Mouse (Mus musculus): ENCODE results near the gene Cd6.

Gene Cd6

GRCm38 (mm10) chr19:10829436-10830175, at the start of gene Cd6:
TSS of gene Cd6 (minus strand) at chr19:10830058.
- DNase-seq (ENCODE audit: low read depth in 1 of 2, low spot score in 2 of 2) = no peak

DNA sequence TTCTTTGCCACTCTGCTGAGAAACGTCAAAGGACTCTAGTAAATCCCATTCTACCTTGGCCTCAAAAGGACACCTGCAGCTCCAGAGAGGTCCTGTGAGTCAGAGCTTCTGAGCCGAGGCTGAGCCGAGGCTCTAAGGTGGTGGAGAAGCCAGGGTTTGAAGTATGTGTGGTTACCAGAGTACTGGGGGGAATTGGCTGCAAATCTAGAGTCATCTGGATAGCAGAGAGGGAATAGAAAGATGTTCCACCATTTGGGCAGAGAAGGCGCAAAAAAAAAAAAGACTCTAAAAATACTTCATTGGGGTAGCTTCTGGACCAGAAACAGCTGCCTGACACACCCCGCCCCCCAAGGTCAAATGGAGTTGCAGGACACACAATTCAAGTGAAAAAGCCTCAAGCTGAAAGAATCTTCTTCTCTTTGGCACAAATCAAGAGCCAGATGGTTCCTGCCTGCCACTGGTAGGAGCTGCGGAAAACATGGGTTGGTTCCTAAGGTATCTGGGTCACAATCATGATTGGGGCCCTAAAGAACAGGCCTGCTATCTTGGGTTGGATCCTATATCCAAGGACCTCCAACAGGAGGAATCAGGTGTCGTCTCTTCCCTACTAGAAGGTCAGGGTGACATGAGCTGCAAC, 48.5 kb upstream of the Cd6 start:
- no peak for DNase-seq (ENCODE audit: low read depth in 1 of 2, low spot score in 2 of 2)

DNA sequence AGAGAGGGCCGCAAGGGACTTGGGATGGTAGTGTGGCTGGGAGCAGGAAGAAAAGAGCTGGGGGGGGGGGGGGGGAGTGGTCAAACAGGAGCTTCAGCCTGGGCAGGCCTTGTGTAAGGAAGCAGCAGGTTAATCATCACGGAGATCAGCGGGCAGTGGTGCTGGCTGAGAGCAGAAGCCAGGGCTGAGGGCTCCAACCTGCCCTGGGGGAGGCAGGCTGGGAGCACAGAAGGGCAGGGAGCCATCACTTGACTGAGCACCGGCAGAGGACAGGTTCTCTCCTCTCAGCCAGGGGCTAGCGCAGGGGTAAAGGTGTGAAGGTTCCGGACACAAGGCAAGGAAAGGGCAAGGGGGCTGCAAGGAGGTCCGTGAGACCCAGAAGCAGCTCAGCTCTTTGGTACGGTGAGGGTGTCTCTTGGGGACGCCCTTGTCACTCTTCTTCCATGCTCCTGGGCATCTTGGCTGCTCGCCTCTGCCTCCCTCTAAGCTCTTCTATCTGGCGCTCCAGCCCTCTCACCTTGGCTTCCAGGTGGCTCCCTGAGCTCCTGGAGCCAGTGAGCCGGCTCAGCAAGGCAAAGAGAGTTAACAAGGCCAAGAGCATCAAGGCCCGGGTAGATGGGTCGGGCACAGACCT, 41.6 kb upstream of the Cd6 start:
- DNase-seq (ENCODE audit: low read depth in 1 of 2, low spot score in 2 of 2) = no peak

DNA sequence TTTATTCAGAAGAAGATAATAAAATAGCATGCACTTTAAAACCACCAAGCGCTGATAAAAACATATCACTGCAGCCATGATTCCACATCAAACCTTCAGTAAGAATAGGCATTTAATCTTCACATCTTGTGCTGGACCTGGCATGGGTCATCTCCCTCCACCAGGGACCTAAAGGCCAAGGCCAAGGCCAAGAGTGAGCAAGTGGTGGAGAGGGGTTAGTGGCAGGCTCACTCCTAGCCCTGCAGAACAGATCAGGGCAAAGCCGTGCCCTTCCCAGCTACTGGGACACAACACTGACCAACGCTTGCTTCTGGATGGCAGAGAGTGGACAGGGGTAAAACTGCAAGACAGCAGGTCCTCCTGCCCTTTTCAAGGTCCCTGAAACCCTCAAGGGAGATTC, 40.8 kb upstream of the Cd6 start:
- DNase-seq (ENCODE audit: low read depth in 1 of 2, low spot score in 2 of 2) = no peak

- DNase-seq (ENCODE audit: low read depth in 1 of 2, low spot score in 2 of 2) = no peak
Observed at GRCm38 (mm10) chr19:10869886-10870527, 40.1 kb upstream of the Cd6 start, which contains the start of gene Tmem132a. TSS of gene Tmem132a (minus strand) at chr19:10869940.

DNA sequence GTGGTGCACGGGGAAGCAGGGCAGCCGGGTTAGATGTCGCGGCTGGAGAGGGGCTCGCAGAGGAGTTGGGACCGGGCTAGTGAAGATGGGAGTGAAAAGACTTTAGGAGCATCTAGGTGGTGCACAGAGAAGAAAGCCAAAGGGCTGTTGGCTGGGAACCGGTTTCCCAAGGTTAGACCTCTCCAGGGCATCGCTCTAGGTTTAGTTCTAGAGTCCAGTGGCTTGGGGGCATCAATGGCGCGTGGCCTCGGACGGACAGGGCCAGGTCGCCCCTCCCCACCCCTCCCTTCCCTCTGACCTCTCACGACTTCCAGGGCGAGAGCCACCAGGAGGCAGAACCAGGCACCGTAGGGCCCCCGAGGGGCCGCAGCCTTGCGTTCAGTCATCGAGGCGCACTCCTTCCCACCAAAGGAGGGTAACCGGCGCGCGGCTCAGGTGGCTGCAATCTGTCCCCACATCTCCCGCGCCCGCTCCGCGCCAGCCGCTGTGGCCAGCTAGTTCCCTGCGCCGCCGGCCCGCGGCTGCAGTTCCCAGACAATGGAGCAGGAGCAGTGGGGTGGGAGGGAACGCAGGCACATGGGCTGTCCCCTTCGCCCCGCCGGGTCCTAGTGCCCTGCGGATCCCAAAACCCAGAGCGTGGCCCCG, 39.5 kb upstream of the Cd6 start:
- DNase-seq (ENCODE audit: low read depth in 1 of 2, low spot score in 2 of 2) = no peak

GRCm38 (mm10) chr19:10868623-10869141, 38.8 kb upstream of the Cd6 start:
- DNase-seq (ENCODE audit: low read depth in 1 of 2, low spot score in 2 of 2) = no peak

- DNase-seq (ENCODE audit: low read depth in 1 of 2, low spot score in 2 of 2) = no peak
Observed at GRCm38 (mm10) chr19:10867946-10868622, 38.2 kb upstream of the Cd6 start.

DNA sequence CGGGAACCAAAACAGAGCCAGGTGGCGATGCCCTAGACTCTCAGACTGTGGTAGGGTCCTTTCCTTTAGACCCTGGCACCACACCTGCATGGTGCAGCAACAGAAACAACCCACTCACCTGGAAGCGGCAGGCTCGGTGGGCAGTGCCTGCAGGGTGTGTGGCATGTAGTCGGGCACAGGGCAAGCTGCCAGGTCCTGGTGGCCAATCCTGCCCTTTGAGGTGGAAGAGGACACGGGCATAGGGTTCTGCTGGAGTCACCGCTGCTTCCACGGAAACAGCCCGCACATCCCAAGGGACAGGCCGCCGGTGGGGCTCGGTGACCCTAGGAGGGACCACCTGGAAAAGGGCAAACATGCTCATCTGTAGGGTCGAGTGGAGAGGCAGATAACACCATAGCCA, 36.5 kb upstream of the Cd6 start:
- no peak for DNase-seq (ENCODE audit: low read depth in 1 of 2, low spot score in 2 of 2)

GRCm38 (mm10) chr19:10860072-10860497, 30.2 kb upstream of the Cd6 start:
- no peak for DNase-seq (ENCODE audit: low read depth in 1 of 2, low spot score in 2 of 2)

- no peak for DNase-seq (ENCODE audit: low read depth in 1 of 2, low spot score in 2 of 2)
Observed at GRCm38 (mm10) chr19:10856520-10856919, 26.7 kb upstream of the Cd6 start.

- DNase-seq (ENCODE audit: low read depth in 1 of 2, low spot score in 2 of 2) = no peak
Observed at GRCm38 (mm10) chr19:10855422-10855821, 25.6 kb upstream of the Cd6 start.

- DNase-seq (ENCODE audit: low read depth in 1 of 2, low spot score in 2 of 2) = no peak
Observed at GRCm38 (mm10) chr19:10847311-10848087, 17.6 kb upstream of the Cd6 start.

GRCm38 (mm10) chr19:10846150-10846549, 16.3 kb upstream of the Cd6 start:
- no peak for DNase-seq (ENCODE audit: low read depth in 1 of 2, low spot score in 2 of 2)

- no peak for DNase-seq (ENCODE audit: low read depth in 1 of 2, low spot score in 2 of 2)
Observed at GRCm38 (mm10) chr19:10845454-10845853, 15.6 kb upstream of the Cd6 start.

GRCm38 (mm10) chr19:10844206-10844605, 14.3 kb upstream of the Cd6 start:
- no peak for DNase-seq (ENCODE audit: low read depth in 1 of 2, low spot score in 2 of 2)

- DNase-seq (ENCODE audit: low read depth in 1 of 2, low spot score in 2 of 2) = no peak
Observed at GRCm38 (mm10) chr19:10842914-10843313, 13.1 kb upstream of the Cd6 start.

GRCm38 (mm10) chr19:10841721-10842626, 12.1 kb upstream of the Cd6 start:
- peak; percentile 82 to 91 for DNase-seq (ENCODE audit: low read depth in 1 of 2, low spot score in 2 of 2)

Measured in monocyte, adult 2 months (primary cell).